Mouse (Mus musculus) spleen, adult 2 months (tissue): Measurements from ENCODE around the gene Ccdc65.

ENCODE experiments used
- CTCF ChIP-seq: fragments of 200-500 bp; IDR thresholded peaks from 2 replicates; pipeline ENCODE4 v1.5.1; 2011; ENCODE audit warnings: mild to moderate bottlenecking, inconsistent platforms; ENCODE audit not compliant: insufficient read depth, insufficient read length, insufficient replicate concordance; ENCODE audit errors: extremely low read depth
- POLR2A ChIP-seq: fragments of 200-500 bp; IDR thresholded peaks from 2 replicates; pipeline ENCODE4 v1.6.1; 2011; ENCODE audit warnings: low read depth, low read length, inconsistent platforms

DNA sequence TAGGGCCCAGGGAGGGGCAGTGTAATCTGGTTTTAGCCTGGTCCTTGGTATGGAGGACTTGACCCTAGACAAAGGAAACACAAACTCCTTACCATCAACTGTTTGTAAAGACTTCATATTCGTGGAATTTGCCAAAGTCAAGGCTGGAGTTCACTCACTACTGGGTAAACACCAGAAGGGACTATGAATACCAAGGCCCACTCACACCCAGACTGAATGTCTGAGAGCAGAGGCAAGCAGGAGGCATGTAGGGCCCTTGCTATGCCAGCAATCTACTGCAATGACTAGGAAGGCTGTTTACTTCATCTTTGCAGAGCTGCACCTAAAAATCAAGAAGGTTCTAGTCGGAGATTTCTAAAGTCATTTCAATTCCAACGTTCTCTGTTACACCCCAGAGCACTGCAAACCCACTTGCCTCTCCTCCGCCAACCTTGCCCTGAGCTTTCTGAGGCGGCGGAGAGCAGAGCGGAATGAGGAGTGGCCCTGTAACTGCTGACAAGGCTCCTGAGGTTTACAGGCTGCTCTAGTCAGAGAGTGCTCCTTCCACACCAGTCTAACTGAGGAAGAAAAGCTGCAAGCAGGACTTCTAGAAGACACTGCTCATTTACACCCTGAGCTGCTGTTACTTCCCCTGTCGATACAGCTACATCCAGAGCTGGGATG lies 34.9 kb downstream of the Ccdc65 start:
- TF ChIP-seq CTCF (no peak), POLR2A (no peak)
